Mouse (Mus musculus) telencephalon, adult 2 months (tissue): ENCODE results near the gene Olfr1151.

Experiments
- DNase-seq: peaks from one replicate; pipeline ENCODE4 v3.0.0-alpha.2; 2011; ENCODE audit warnings: low read depth, low spot score

Olfr1151 gene

GRCm38 (mm10) chr2:87855562-87855961 is at the start of gene Olfr1151:
TSS of gene Olfr1151 (plus strand) at chr2:87855862.
- no peak for DNase-seq

- DNase-seq = no peak
Observed at GRCm38 (mm10) chr2:87809522-87809921, 46.1 kb upstream of the Olfr1151 start, which contains the start of gene Olfr1145. TSS of gene Olfr1145 (plus strand) at chr2:87809822.

- DNase-seq = no peak
Observed at GRCm38 (mm10) chr2:87830233-87830632, 25.4 kb upstream of the Olfr1151 start, which contains the start of gene Olfr1148. TSS of gene Olfr1148 (plus strand) at chr2:87830533.

GRCm38 (mm10) chr2:87843693-87844092 is 12.0 kb upstream of the Olfr1151 start, which contains the start of gene Olfr1150-ps1:
TSS of gene Olfr1150-ps1 (plus strand) at chr2:87843993.
- no peak for DNase-seq

- no peak for DNase-seq
Observed at GRCm38 (mm10) chr2:87866192-87866591, 10.5 kb downstream of the Olfr1151 start, which contains the start of gene Olfr1152. TSS of gene Olfr1152 (plus strand) at chr2:87866492.

GRCm38 (mm10) chr2:87894662-87895061 is 39.0 kb downstream of the Olfr1151 start, which contains the start of gene Olfr1153:
TSS of gene Olfr1153 (plus strand) at chr2:87894962.
- DNase-seq = no peak

DNA sequence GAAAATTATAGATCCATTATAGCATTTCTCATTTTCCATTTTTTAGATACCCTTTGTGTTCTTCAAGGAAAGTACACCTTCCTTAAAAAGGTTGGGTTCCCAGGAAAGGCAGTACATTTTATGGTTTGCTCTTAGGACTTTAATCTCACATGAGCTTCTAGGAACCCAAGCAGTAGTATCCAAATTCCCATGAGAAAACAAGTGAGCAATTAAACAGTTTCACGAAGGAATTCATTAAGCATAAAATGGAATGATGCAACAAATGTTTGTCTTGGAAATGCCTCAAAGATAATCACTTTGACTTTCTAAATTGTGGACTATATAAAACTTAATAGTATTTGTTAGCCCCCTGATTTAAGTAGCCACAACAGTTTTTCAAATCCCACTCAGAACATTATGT is 49.4 kb downstream of the Olfr1151 start, which contains the start of gene Olfr1154:
Gene Olfr1154 (minus strand): TSS at position 101 of the 400 bp plus-strand sequence.
- no peak for DNase-seq
